Mouse (Mus musculus) lung, adult 2 months (tissue): Measurements from ENCODE around the gene Fgr.

Experiments used
- CTCF ChIP-seq: fragments of 200-500 bp; IDR thresholded peaks from 2 replicates; pipeline ENCODE4 v1.5.1; 2011; ENCODE audit warnings: mild to moderate bottlenecking, low read length, control low read depth; ENCODE audit not compliant: insufficient read depth
- POLR2A ChIP-seq: fragments of 200-500 bp; IDR thresholded peaks from 2 replicates; pipeline ENCODE4 v1.6.1; 2011; ENCODE audit warnings: low read depth, mild to moderate bottlenecking, control low read depth, low read length, borderline replicate concordance; ENCODE audit errors: extremely low read depth

- TF ChIP-seq POLR2A (no peak), CTCF (no peak)
Observed at GRCm38 (mm10) chr4:132977597-132977996, 3.7 kb downstream of the Fgr start.
